Mouse (Mus musculus): ENCODE results near the gene Tsc22d2. TPM values are rescaled to one million over a fixed set of nuclear protein-coding genes. Genes with fewer than 3 reads are reported as not detected.
A peak's percentile ranks its signal among the peaks of the same experiment; 100 is the strongest.

The Tsc22d2 gene
- total RNA-seq (2021), result 10 to 100 TPM; 22.5 to 28.3 TPM
- long read RNA-seq, experiment 1, full-length matches to known transcripts, result 54 of 56 reads
- long read RNA-seq, experiment 1, partial matches to known transcripts, result 0 of 56 reads
- long read RNA-seq, experiment 1, other reads (novel, unspliced or antisense), result 2 of 56 reads
- long read RNA-seq, experiment 2, full-length matches to known transcripts, result 29 of 33 reads
- long read RNA-seq, experiment 2, partial matches to known transcripts, result 1 of 33 reads
- long read RNA-seq, experiment 2, other reads (novel, unspliced or antisense), result 3 of 33 reads

GRCm38 (mm10) chr3:58414234-58414938 is at the start of gene Tsc22d2:
Gene Tsc22d2 (plus strand): TSS chr3:58414715.
- peak; percentile 99 for DNase-seq

GRCm38 (mm10) chr3:58366756-58367155 is 47.8 kb upstream of the Tsc22d2 start:
- DNase-seq, result no peak

- no peak for DNase-seq
Observed at GRCm38 (mm10) chr3:58370811-58371210, 43.7 kb upstream of the Tsc22d2 start.

GRCm38 (mm10) chr3:58372066-58372904 is 42.2 kb upstream of the Tsc22d2 start:
- peak; percentile 22 for DNase-seq

GRCm38 (mm10) chr3:58372905-58373208 is 41.7 kb upstream of the Tsc22d2 start:
- DNase-seq, result no peak

GRCm38 (mm10) chr3:58374281-58374680 is 40.2 kb upstream of the Tsc22d2 start:
- no peak for DNase-seq

- DNase-seq, result no peak
Observed at GRCm38 (mm10) chr3:58376713-58377112, 37.8 kb upstream of the Tsc22d2 start.

- DNase-seq, result peak; percentile 8
Observed at GRCm38 (mm10) chr3:58377589-58378134, 36.9 kb upstream of the Tsc22d2 start.

GRCm38 (mm10) chr3:58382676-58383075 is 31.8 kb upstream of the Tsc22d2 start:
- no peak for DNase-seq

- DNase-seq, result no peak
Observed at GRCm38 (mm10) chr3:58385060-58385459, 29.5 kb upstream of the Tsc22d2 start.

- no peak for DNase-seq
Observed at GRCm38 (mm10) chr3:58388731-58389130, 25.8 kb upstream of the Tsc22d2 start.

GRCm38 (mm10) chr3:58398541-58398940 is 16.0 kb upstream of the Tsc22d2 start:
- no peak for DNase-seq

GRCm38 (mm10) chr3:58399931-58400330 is 14.6 kb upstream of the Tsc22d2 start:
- no peak for DNase-seq

GRCm38 (mm10) chr3:58411669-58412068 is 2.8 kb upstream of the Tsc22d2 start:
- no peak for DNase-seq

- no peak for DNase-seq
Observed at GRCm38 (mm10) chr3:58413671-58414070, 844 bp upstream of the Tsc22d2 start.

GRCm38 (mm10) chr3:58414986-58415883 is 720 bp downstream of the Tsc22d2 start:
- peak; percentile 82 for DNase-seq

GRCm38 (mm10) chr3:58415884-58416725 is 1.6 kb downstream of the Tsc22d2 start:
- DNase-seq, result peak; percentile 77

GRCm38 (mm10) chr3:58416726-58417437 is 2.4 kb downstream of the Tsc22d2 start:
- DNase-seq, result peak; percentile 59

GRCm38 (mm10) chr3:58418724-58419705 is 4.5 kb downstream of the Tsc22d2 start:
- DNase-seq, result no peak
